Mouse (Mus musculus): ENCODE data around the gene Cct6b. TPM values are rescaled to one million over a fixed set of nuclear protein-coding genes. Genes with fewer than 3 reads are reported as not detected.

The Cct6b gene
- polyA plus RNA-seq, 1 experiment from 2014 or later = 0.46 TPM

GRCm38 (mm10) chr11:82690476-82690875 is 73.6 kb downstream of the Cct6b start:
- Histone ChIP-seq H3K4me1 (ENCODE audit: control insufficient read depth, insufficient read depth, low read length) (no peaks in the 10 kb centered on the region; the same call in 1 of the 2 replicates), H3K4me3 (ENCODE audit: low read depth, low read length) (no peak overlapping the region), H3K36me3 (ENCODE audit: control insufficient read depth, insufficient read depth, low read length) (no peaks in the 10 kb centered on the region), H3K4me2 (ENCODE audit: low read length) (no peak overlapping the region), H3K27me3 (ENCODE audit: control insufficient read depth, insufficient read depth, low read depth, low read length) (no peaks in the 10 kb centered on the region), H3K9me3 (replicated peaks; ENCODE audit: control insufficient read depth, low read length, poor library complexity, severe bottlenecking) (no peaks in the 10 kb centered on the region), H3K9ac (ENCODE audit: low read depth, low read length) (no peak overlapping the region), H3K27ac (ENCODE audit: low read length) (no peak overlapping the region)
- ATAC-seq = no peak
- WGBS = 59% methylated on average over 5 of the region's 5 CpGs

GRCm38 (mm10) chr11:82687668-82688067 is 76.5 kb downstream of the Cct6b start:
- no peak overlapping the region for H3K27ac ChIP-seq (ENCODE audit: low read length)
- no peak for ATAC-seq
- H3K9me3 ChIP-seq (replicated peaks; ENCODE audit: control insufficient read depth, low read length, poor library complexity, severe bottlenecking) = no peaks in the 10 kb centered on the region

GRCm38 (mm10) chr11:82684676-82685075 is 79.4 kb downstream of the Cct6b start:
- H3K27ac ChIP-seq (ENCODE audit: low read length) = no peak overlapping the region
- H3K4me3 ChIP-seq (ENCODE audit: low read depth, low read length) = no peak overlapping the region
- H3K9ac ChIP-seq (ENCODE audit: low read depth, low read length) = no peak overlapping the region
- H3K9me3 ChIP-seq (replicated peaks; ENCODE audit: control insufficient read depth, low read length, poor library complexity, severe bottlenecking) = no peaks in the 10 kb centered on the region
- no peak for ATAC-seq
- no peaks in the 10 kb centered on the region for H3K36me3 ChIP-seq (ENCODE audit: control insufficient read depth, insufficient read depth, low read length)
- H3K4me1 ChIP-seq (ENCODE audit: control insufficient read depth, insufficient read depth, low read length) = no peaks in the 10 kb centered on the region; the same call in 1 of the 2 replicates
- no peak overlapping the region for H3K4me2 ChIP-seq (ENCODE audit: low read length)
- WGBS = 68% methylated on average over 6 of the region's 6 CpGs
- H3K27me3 ChIP-seq (ENCODE audit: control insufficient read depth, insufficient read depth, low read depth, low read length) = no peaks in the 10 kb centered on the region

More at GRCm38 (mm10) chr11:82687668-82688067, 76.5 kb downstream of the Cct6b start:
- Histone ChIP-seq H3K4me1 (ENCODE audit: control insufficient read depth, insufficient read depth, low read length) (no peaks in the 10 kb centered on the region; the same call in 1 of the 2 replicates), H3K4me3 (ENCODE audit: low read depth, low read length) (no peak overlapping the region), H3K36me3 (ENCODE audit: control insufficient read depth, insufficient read depth, low read length) (no peaks in the 10 kb centered on the region), H3K9ac (ENCODE audit: low read depth, low read length) (no peak overlapping the region), H3K27me3 (ENCODE audit: control insufficient read depth, insufficient read depth, low read depth, low read length) (no peaks in the 10 kb centered on the region), H3K4me2 (ENCODE audit: low read length) (no peak overlapping the region)

- WGBS = 51% methylated on average over 12 of the region's 12 CpGs
- Histone ChIP-seq H3K4me3 (ENCODE audit: low read depth, low read length) (no peak overlapping the region), H3K4me1 (ENCODE audit: control insufficient read depth, insufficient read depth, low read length) (peaks cover under 1% of the 10 kb centered on the region; the same call in 1 of the 2 replicates), H3K4me2 (ENCODE audit: low read length) (no peak overlapping the region), H3K9me3 (replicated peaks; ENCODE audit: control insufficient read depth, low read length, poor library complexity, severe bottlenecking) (no peaks in the 10 kb centered on the region), H3K27me3 (ENCODE audit: control insufficient read depth, insufficient read depth, low read depth, low read length) (no peaks in the 10 kb centered on the region), H3K27ac (ENCODE audit: low read length) (no peak overlapping the region), H3K36me3 (ENCODE audit: control insufficient read depth, insufficient read depth, low read length) (no peaks in the 10 kb centered on the region), H3K9ac (ENCODE audit: low read depth, low read length) (no peak overlapping the region)
- ATAC-seq = 0 out of 2 replicates have a peak, but pooled peaks have one; percentile 56
Measured at GRCm38 (mm10) chr11:82683765-82684505, 80.2 kb downstream of the Cct6b start.

- H3K36me3 ChIP-seq (ENCODE audit: control insufficient read depth, insufficient read depth, low read length) = no peaks in the 10 kb centered on the region
- no peaks in the 10 kb centered on the region for H3K9me3 ChIP-seq (replicated peaks; ENCODE audit: control insufficient read depth, low read length, poor library complexity, severe bottlenecking)
- H3K27me3 ChIP-seq (ENCODE audit: control insufficient read depth, insufficient read depth, low read depth, low read length) = no peaks in the 10 kb centered on the region
- WGBS = 66% methylated on average over 12 of the region's 12 CpGs
- H3K4me1 ChIP-seq (ENCODE audit: control insufficient read depth, insufficient read depth, low read length) = 0 out of 2 replicates have a peak, but pooled peaks cover 3% of the 10 kb centered on the region
- no peak overlapping the region for H3K27ac ChIP-seq (ENCODE audit: low read length)
- no peak overlapping the region for H3K9ac ChIP-seq (ENCODE audit: low read depth, low read length)
- H3K4me3 ChIP-seq (ENCODE audit: low read depth, low read length) = no peak overlapping the region
- no peak overlapping the region for H3K4me2 ChIP-seq (ENCODE audit: low read length)
- no peak for ATAC-seq
Measured at GRCm38 (mm10) chr11:82678561-82678960, 85.6 kb downstream of the Cct6b start.

Other genes with a start within 250 kb of the Cct6b start
- 26.6 and 29.6 TPM in 2 replicates for gene Zfp830, start within 50 bp of the Cct6b start, polyA plus RNA-seq (2015; fragmentation: Nextera tagmentation; extraction: Ambion mirVana)
- 25.6 and 28.5 TPM in 2 replicates for gene Lig3, start 16.8 kb upstream of the Cct6b start, polyA plus RNA-seq (2015; fragmentation: Nextera tagmentation; extraction: Ambion mirVana)
- 3.9 and 4.2 TPM in 2 replicates for gene Rffl, start 106.9 kb upstream of the Cct6b start, polyA plus RNA-seq (2015; fragmentation: Nextera tagmentation; extraction: Ambion mirVana)
- 13.6 and 13.7 TPM in 2 replicates for gene Rad51d, start 126.3 kb upstream of the Cct6b start, polyA plus RNA-seq (2015; fragmentation: Nextera tagmentation; extraction: Ambion mirVana)
- gene Fndc8, start 127.8 kb upstream of the Cct6b start, polyA plus RNA-seq (2015; fragmentation: Nextera tagmentation; extraction: Ambion mirVana) = 1.0 and 1.1 TPM in 2 replicates
- gene Nle1, start 144.1 kb upstream of the Cct6b start, polyA plus RNA-seq (2015; fragmentation: Nextera tagmentation; extraction: Ambion mirVana) = 35.7 and 36.8 TPM in 2 replicates
- gene Unc45b, start 146.2 kb upstream of the Cct6b start, polyA plus RNA-seq (2015; fragmentation: Nextera tagmentation; extraction: Ambion mirVana) = 0.78 and 1.5 TPM in 2 replicates
- gene Slfn5, start 187.0 kb upstream of the Cct6b start, polyA plus RNA-seq (2015; fragmentation: Nextera tagmentation; extraction: Ambion mirVana) = 1.4 and 1.6 TPM in 2 replicates
- gene Slfn9, start 227.5 kb upstream of the Cct6b start, polyA plus RNA-seq (2015; fragmentation: Nextera tagmentation; extraction: Ambion mirVana) = 1.7 and 1.9 TPM in 2 replicates